Mouse (Mus musculus) midbrain, embryonic 16.5 days (tissue): ENCODE measurements around the gene Fhit. TPM values are rescaled to one million over a fixed set of nuclear protein-coding genes. Genes with fewer than 3 reads are reported as not detected.
"Not testable (repeated sequence)": the region's sequence is repeated elsewhere in the genome, so short reads cannot be mapped to it uniquely, and the experiment has no call there.

Experiments used
- ATAC-seq: fragments of 200-750 bp; cut with Nextera tagmentation; 2 replicates; pipeline ENCODE4 v1.8.0; 2017; ENCODE audit warnings: moderate TSS enrichment
- H3K27ac ChIP-seq: fragments of 300-500 bp; sonication (generic); 2 replicates; pipeline ENCODE4 v1.5.1; 2014; ENCODE audit warnings: mild to moderate bottlenecking, low read length, mixed read lengths
- H3K27me3 ChIP-seq: fragments of 300-500 bp; sonication (generic); 2 replicates; pipeline ENCODE4 v1.6.1; 2014; ENCODE audit warnings: low read depth, low read length, mixed read lengths; ENCODE audit not compliant: control insufficient read depth, insufficient read depth
- H3K36me3 ChIP-seq: fragments of 300-500 bp; sonication (generic); 2 replicates; pipeline ENCODE4 v1.6.1; 2014; ENCODE audit warnings: mild to moderate bottlenecking, low read length, moderate library complexity, mixed read lengths; ENCODE audit not compliant: control insufficient read depth, insufficient read depth
- H3K4me1 ChIP-seq: fragments of 300-500 bp; sonication (generic); 2 replicates; pipeline ENCODE4 v1.6.1; 2014; ENCODE audit warnings: mild to moderate bottlenecking, low read length, mixed read lengths; ENCODE audit not compliant: control insufficient read depth, insufficient read depth
- H3K4me2 ChIP-seq: fragments of 300-500 bp; sonication (generic); 2 replicates; pipeline ENCODE4 v1.6.1; 2014; ENCODE audit warnings: mild to moderate bottlenecking, low read length, mixed read lengths
- H3K4me3 ChIP-seq: fragments of 300-500 bp; sonication (generic); 2 replicates; pipeline ENCODE4 v1.5.1; 2014; ENCODE audit warnings: low read depth, mild to moderate bottlenecking, low read length, moderate library complexity, mixed read lengths
- H3K9ac ChIP-seq: fragments of 300-500 bp; sonication (generic); 2 replicates; pipeline ENCODE4 v1.6.1; 2014; ENCODE audit warnings: low read depth, low read length, mixed read lengths
- H3K9me3 ChIP-seq: fragments of 300-500 bp; sonication (generic); replicated peaks from 2 replicates; pipeline ENCODE4 v1.6.1; 2014; ENCODE audit warnings: mild to moderate bottlenecking, low read length, mixed read lengths; ENCODE audit not compliant: control insufficient read depth, poor library complexity, severe bottlenecking
- WGBS: fragments of 180-500 bp; shearing (Covaris S2); extraction: QIAGEN DNeasy Blood & Tissue Kit; methylation state at CpG from one replicate; pipeline ENCODE4 v1.1.7; 2014; 5-methylcytosine and 5-hydroxymethylcytosine counted together
- polyA plus RNA-seq: library from polyadenylated mRNA; unstranded; fragments of >200 nt; fragmentation: Nextera tagmentation; extraction: Ambion mirVana; gene quantifications from 2 replicates; pipeline ENCODE4 v1.2.1, GENCODE M21; 2015

Fhit gene
- polyA plus RNA-seq, 1 experiment from 2014 or later = 8.5 TPM

DNA sequence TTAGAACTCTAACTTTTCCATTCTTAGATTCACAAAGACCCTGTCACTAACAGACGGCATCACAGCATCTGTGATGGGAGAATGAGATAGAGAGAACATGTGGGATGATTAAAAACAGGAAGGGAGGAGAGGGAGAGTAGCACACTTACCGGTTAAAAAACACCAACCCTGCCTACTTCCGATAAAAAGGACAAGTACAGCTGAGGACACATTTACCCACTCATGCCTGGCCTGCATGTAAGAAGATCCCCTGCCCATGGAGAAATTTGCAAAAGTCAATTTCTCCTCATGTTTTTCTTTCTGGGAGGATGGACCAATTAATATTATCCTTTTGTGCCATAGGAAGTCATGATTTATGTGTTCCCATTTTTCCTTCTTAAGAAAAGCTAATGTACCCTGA lies 1198.0 kb downstream of the Fhit start:
- no peak for ATAC-seq
- WGBS = 89% methylated on average over 3 of the region's 3 CpGs
- Histone ChIP-seq H3K27ac (no peak overlapping the region), H3K4me2 (no peak overlapping the region), H3K9ac (no peak overlapping the region), H3K9me3 (no peaks in the 10 kb centered on the region), H3K27me3 (no peaks in the 10 kb centered on the region), H3K4me3 (no peak overlapping the region), H3K4me1 (no peaks in the 10 kb centered on the region), H3K36me3 (no peaks in the 10 kb centered on the region)

- 40% methylated on average over 2 of the region's 2 CpGs for WGBS
- H3K4me3 ChIP-seq = no peak overlapping the region
These were observed 1201.4 kb downstream of the Fhit start for GRCm38 (mm10) chr14:9960396-9960795.

GRCm38 (mm10) chr14:9899494-9899893 lies 1262.3 kb downstream of the Fhit start:
- ATAC-seq = no peak
- H3K9me3 ChIP-seq = no peaks in the 10 kb centered on the region
- no peaks in the 10 kb centered on the region for H3K36me3 ChIP-seq
- H3K9ac ChIP-seq = no peak overlapping the region
- no peaks in the 10 kb centered on the region for H3K4me1 ChIP-seq
- no peaks in the 10 kb centered on the region for H3K27me3 ChIP-seq
- no peak overlapping the region for H3K4me3 ChIP-seq
- 91% methylated on average over 2 of the region's 2 CpGs for WGBS
- no peak overlapping the region for H3K4me2 ChIP-seq
- no peak overlapping the region for H3K27ac ChIP-seq

More at GRCm38 (mm10) chr14:9960396-9960795, 1201.4 kb downstream of the Fhit start:
- no peaks in the 10 kb centered on the region for H3K27me3 ChIP-seq
- H3K9ac ChIP-seq = no peak overlapping the region
- H3K4me1 ChIP-seq = no peaks in the 10 kb centered on the region
- H3K36me3 ChIP-seq = no peaks in the 10 kb centered on the region
- no peak for ATAC-seq
- H3K4me2 ChIP-seq = no peak overlapping the region
- H3K9me3 ChIP-seq = no peaks in the 10 kb centered on the region
- no peak overlapping the region for H3K27ac ChIP-seq

- Histone ChIP-seq H3K4me3 (no peak overlapping the region), H3K27ac (no peak overlapping the region), H3K4me1 (no peaks in the 10 kb centered on the region), H3K9me3 (no peaks in the 10 kb centered on the region), H3K27me3 (no peaks in the 10 kb centered on the region), H3K9ac (no peak overlapping the region), H3K4me2 (no peak overlapping the region), H3K36me3 (no peaks in the 10 kb centered on the region)
- 94% methylated on average over 1 of the region's 1 CpGs for WGBS
- no peak for ATAC-seq
These were observed 1265.3 kb downstream of the Fhit start for GRCm38 (mm10) chr14:9896556-9896955.

- Histone ChIP-seq H3K4me1 (no peaks in the 10 kb centered on the region), H3K27ac (no peak overlapping the region), H3K4me3 (no peak overlapping the region), H3K9me3 (no peaks in the 10 kb centered on the region), H3K36me3 (no peaks in the 10 kb centered on the region), H3K9ac (no peak overlapping the region), H3K27me3 (no peaks in the 10 kb centered on the region), H3K4me2 (no peak overlapping the region)
- no peak for ATAC-seq
- WGBS = 88% methylated on average over 2 of the region's 2 CpGs
These were observed 1309.8 kb downstream of the Fhit start for GRCm38 (mm10) chr14:9852041-9852440.

DNA sequence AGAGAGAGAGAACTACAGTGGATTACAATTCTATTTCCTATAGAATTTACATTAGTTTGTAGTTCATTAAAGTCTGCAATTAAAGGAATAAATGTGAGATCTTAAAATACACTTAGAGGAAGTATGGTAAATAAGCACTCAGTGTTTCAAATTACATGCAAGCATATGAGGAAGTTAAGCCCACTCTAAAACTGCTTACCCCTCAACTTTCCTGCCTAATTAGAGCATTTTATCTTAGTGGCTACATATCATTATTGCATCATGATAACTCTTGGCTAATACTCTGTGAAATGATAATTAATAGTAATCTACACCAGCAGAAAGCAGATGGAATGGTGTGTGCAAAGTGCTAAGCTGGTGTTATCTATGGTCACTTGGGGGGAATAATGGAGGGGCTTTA lies 1329.5 kb downstream of the Fhit start:
- Histone ChIP-seq H3K4me3 (no peak overlapping the region), H3K4me2 (no peak overlapping the region), H3K9ac (no peak overlapping the region), H3K9me3 (no peaks in the 10 kb centered on the region), H3K27me3 (no peaks in the 10 kb centered on the region), H3K4me1 (no peaks in the 10 kb centered on the region), H3K36me3 (no peaks in the 10 kb centered on the region), H3K27ac (no peak overlapping the region)
- no peak for ATAC-seq

GRCm38 (mm10) chr14:9828699-9829240 lies 1333.1 kb downstream of the Fhit start:
- not testable (repeated sequence) for H3K4me2 ChIP-seq, H3K9me3 ChIP-seq, H3K4me3 ChIP-seq, H3K36me3 ChIP-seq, H3K27me3 ChIP-seq, H3K4me1 ChIP-seq, ATAC-seq, H3K27ac ChIP-seq, H3K9ac ChIP-seq
- WGBS = 86% methylated on average over 8 of the region's 8 CpGs

- Histone ChIP-seq H3K4me3 (no peak overlapping the region), H3K9me3 (no peaks in the 10 kb centered on the region), H3K9ac (no peak overlapping the region), H3K27ac (no peak overlapping the region), H3K4me2 (no peak overlapping the region), H3K4me1 (peaks cover 10% of the 10 kb centered on the region), H3K27me3 (no peaks in the 10 kb centered on the region), H3K36me3 (no peaks in the 10 kb centered on the region)
- no peak for ATAC-seq
- 95% methylated on average over 4 of the region's 4 CpGs for WGBS
These were observed 1345.9 kb downstream of the Fhit start for GRCm38 (mm10) chr14:9815963-9816362.

DNA sequence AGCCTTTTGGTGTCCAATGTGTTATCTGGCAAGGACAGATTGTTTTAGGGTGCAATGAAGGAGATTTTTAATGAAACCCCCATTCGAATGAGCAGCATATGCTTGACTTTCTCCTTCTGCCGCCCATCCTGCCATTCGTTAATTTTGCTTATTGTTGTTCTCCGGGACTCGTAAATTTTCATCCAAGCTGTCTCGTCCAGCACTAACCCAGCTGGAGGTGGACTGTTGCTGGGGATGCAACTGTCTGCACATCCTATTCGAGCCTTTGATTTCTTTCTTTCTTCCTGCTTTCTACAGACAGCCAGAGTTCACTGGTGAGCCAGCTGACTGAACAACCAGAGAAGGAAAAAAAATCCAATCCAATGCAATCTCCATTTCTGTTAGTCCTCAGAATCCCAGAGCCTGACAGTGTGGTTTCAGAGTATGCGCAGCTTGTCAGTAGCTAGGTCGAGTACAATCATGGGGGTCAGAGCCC lies 1350.0 kb downstream of the Fhit start:
- H3K9ac ChIP-seq = 0 out of 2 replicates have a peak overlapping the region, but pooled peaks have one; percentile 10
- H3K27ac ChIP-seq = peak overlapping the region; percentile 55
- WGBS = 54% methylated on average over 9 of the region's 9 CpGs
- peak overlapping the region; percentile 17 for H3K4me2 ChIP-seq
- no peaks in the 10 kb centered on the region for H3K36me3 ChIP-seq
- no peak for ATAC-seq
- peaks cover 10% of the 10 kb centered on the region for H3K4me1 ChIP-seq
- no peak overlapping the region for H3K4me3 ChIP-seq
- H3K27me3 ChIP-seq = no peaks in the 10 kb centered on the region
- no peaks in the 10 kb centered on the region for H3K9me3 ChIP-seq
